11 mouse cellular contexts compared by ENCODE assay signal in the genomic region with DNA sequence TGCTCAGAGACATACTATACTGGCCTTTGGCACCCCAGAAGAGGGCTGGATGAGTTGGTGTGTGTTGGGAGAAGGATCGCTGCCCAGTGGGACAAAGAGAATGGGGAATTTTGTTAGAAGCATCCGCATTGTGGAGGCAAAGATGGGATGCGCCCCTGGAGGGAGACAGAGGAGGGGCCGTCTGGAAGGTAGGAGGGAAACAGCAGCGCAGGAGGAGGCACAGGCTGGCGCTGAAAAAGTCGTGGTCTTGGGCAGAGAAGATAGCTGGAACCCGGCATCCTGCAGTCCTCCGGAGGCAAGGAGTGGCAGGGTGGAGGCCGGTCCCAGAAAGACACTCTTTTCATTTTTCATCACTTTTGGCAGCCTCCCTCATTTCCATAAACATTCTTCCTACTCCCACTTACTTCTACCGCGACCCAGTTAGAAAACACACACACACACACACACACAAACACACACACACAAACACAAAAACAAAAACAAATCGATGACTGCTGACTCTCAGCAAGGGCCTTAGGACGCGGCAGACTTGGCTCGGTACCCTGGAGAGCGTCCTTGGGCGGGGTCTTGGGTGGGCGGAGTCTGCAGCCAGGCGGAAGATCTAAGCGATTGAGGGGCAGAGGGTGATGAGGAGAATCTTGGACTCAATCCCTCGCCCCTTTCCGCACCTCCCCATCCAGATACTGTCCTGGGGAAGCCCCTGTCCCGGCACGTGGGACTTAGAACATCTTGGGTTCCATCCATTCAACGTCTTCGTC. TPM values are rescaled to one million over a fixed set of nuclear protein-coding genes. Genes with fewer than 3 reads are reported as not detected.
DNase-seq lines count a peak whose midpoint lies in the region; ATAC-seq and TF ChIP-seq lines count a peak whose summit lies in the region.
"Had no signal": no experiment of that assay in that cellular context is flagged by ENCODE, and none has a peak within 500 bp of the region (broad histone marks: within the 10 kb centered on the region; RNA-seq: fewer than 3 reads in every experiment).

No protein-coding gene starts in this region.

- H3K9ac ChIP-seq in ES-E14 (ENCODE audit: insufficient read depth, low read depth, low read length, poor library complexity, severe bottlenecking), result no peak overlapping the region
- H3K9ac ChIP-seq in embryonic facial prominence, embryonic 14.5 days (ENCODE audit: low read depth, low read length), result no peak overlapping the region
- H3K9ac ChIP-seq in heart, embryonic 12.5 days, result no peak overlapping the region
- H3K9ac ChIP-seq: liver, embryonic 14.5 days had no signal

- no peak overlapping the region for H3K4me3 ChIP-seq in left cerebral cortex, adult 2 months
- H3K4me3 ChIP-seq in ES-E14 (ENCODE audit: insufficient read depth in 1 of 2, low read depth in 1 of 2, low read length in 2 of 2, poor library complexity in 1 of 2, severe bottlenecking in 1 of 2), result no peak overlapping the region
- no peak overlapping the region for H3K4me3 ChIP-seq in embryonic facial prominence, embryonic 14.5 days (ENCODE audit: low read depth, low read length)
- no peak overlapping the region for H3K4me3 ChIP-seq in heart, embryonic 12.5 days

- peaks cover 0 to 13% of the 10 kb centered on the region in 2 experiments; a peak in 1 of 4 replicates for H3K4me1 ChIP-seq in ES-E14 (ENCODE audit: control insufficient read depth in 2 of 2, insufficient read depth in 2 of 2, low read length in 2 of 2, poor library complexity in 1 of 2)
- no peaks in the 10 kb centered on the region for H3K4me1 ChIP-seq in embryonic facial prominence, embryonic 14.5 days (ENCODE audit: control insufficient read depth, insufficient read depth, low read length)
- peaks cover 23% of the 10 kb centered on the region for H3K4me1 ChIP-seq in heart, embryonic 12.5 days (replicated peaks)

- DNase-seq in left cerebral cortex, adult 2 months (ENCODE audit: extremely low spot score in 1 of 2, low spot score in 2 of 2), result no peak
- no peak for DNase-seq in left cerebral cortex, adult 11 months (ENCODE audit: low spot score)
- DNase-seq in ES-E14 (ENCODE audit: low read depth, low spot score), result peak; percentile 55
- peak; percentile 40 for DNase-seq in embryonic facial prominence, embryonic 14.5 days (ENCODE audit: low spot score)
- DNase-seq in kidney, adult 8-10 months, result no peak
- no peak for DNase-seq in yolk sac, embryonic 10.5 days (ENCODE audit: low spot score)

- in situ Hi-C loops in ES-E14 (cut with MboI; ENCODE audit: low sequenced_read_pairs in 2 of 2, unreplicated experiment in 2 of 2), result no loop called here

- H3K36me3 ChIP-seq in ES-E14 (ENCODE audit: control insufficient read depth, insufficient read depth, low read length, poor library complexity, severe bottlenecking), result no peaks in the 10 kb centered on the region; the same call in 1 of the 2 replicates
- H3K36me3 ChIP-seq in embryonic facial prominence, embryonic 14.5 days (ENCODE audit: control insufficient read depth, insufficient read depth, low read length), result no peaks in the 10 kb centered on the region
- no peaks in the 10 kb centered on the region for H3K36me3 ChIP-seq in heart, embryonic 12.5 days

- no peak for ATAC-seq in embryonic facial prominence, embryonic 14.5 days (ENCODE audit: low read depth)
- peak; percentile 35; the same call in 1 of the 2 replicates for ATAC-seq in megakaryocyte progenitor cell, adult 5-6 weeks (replicated peaks; ENCODE audit: poor library complexity)
- ATAC-seq in heart, embryonic 12.5 days (ENCODE audit: insufficient number of reproducible peaks, low FRiP score), result no peak
- ATAC-seq: Patski had no signal

- intact Hi-C loops in left cerebral cortex, adult 2 months (cut with DNase I), result no loop called here

- H3K4me2 ChIP-seq in embryonic facial prominence, embryonic 14.5 days (ENCODE audit: low read depth, low read length), result no peak overlapping the region
- no peak overlapping the region for H3K4me2 ChIP-seq in heart, embryonic 12.5 days

- H3K27me3 ChIP-seq in embryonic facial prominence, embryonic 14.5 days (replicated peaks; ENCODE audit: control insufficient read depth, insufficient read depth, low read length), result peaks cover 8% of the 10 kb centered on the region; the same call in 1 of the 2 replicates
- peaks cover 68% of the 10 kb centered on the region for H3K27me3 ChIP-seq in heart, embryonic 12.5 days (replicated peaks)

- TF ChIP-seq CTCF in left cerebral cortex, adult 2 months (IDR thresholded peaks at IDR 0.05), result peak; percentile 4; the same call in 1 of the 2 replicates

- 5% methylated on average over 27 of the region's 27 CpGs for WGBS in embryonic facial prominence, embryonic 14.5 days
- WGBS in heart, embryonic 12.5 days, result 5% methylated on average over 27 of the region's 27 CpGs

- H3K9me3 ChIP-seq in ES-E14 (ENCODE audit: control insufficient read depth, insufficient read depth, low read depth, low read length), result no peaks in the 10 kb centered on the region
- H3K9me3 ChIP-seq in embryonic facial prominence, embryonic 14.5 days (ENCODE audit: control insufficient read depth, low read length), result no peaks in the 10 kb centered on the region
- no peaks in the 10 kb centered on the region for H3K9me3 ChIP-seq in heart, embryonic 12.5 days (replicated peaks)

- H3K27ac ChIP-seq in left cerebral cortex, adult 2 months, result peak overlapping the region; percentile 13
- H3K27ac ChIP-seq in ES-E14 (ENCODE audit: insufficient read depth, low read depth, low read length, poor library complexity, severe bottlenecking), result no peak overlapping the region
- no peak overlapping the region for H3K27ac ChIP-seq in embryonic facial prominence, embryonic 14.5 days (replicated peaks; ENCODE audit: low read depth, low read length)
- no peak overlapping the region for H3K27ac ChIP-seq in heart, embryonic 12.5 days (ENCODE audit: poor library complexity, severe bottlenecking)
- H3K27ac ChIP-seq: liver, embryonic 14.5 days had no signal

TF ChIP-seq in ES-E14, 5 proteins besides CTCF, POLR2A, EP300 and RAD21:
- no peak for TF ChIP-seq ZNF384 (IDR thresholded peaks at IDR 0.05; ENCODE audit: low read depth, low read length)
- no peak for TF ChIP-seq MAFK (IDR thresholded peaks at IDR 0.05; ENCODE audit: insufficient read depth, low read depth, low read length)
- TF ChIP-seq CHD2 (IDR thresholded peaks at IDR 0.05; ENCODE audit: low read depth, low read length), result no peak
- TF ChIP-seq HCFC1 (IDR thresholded peaks at IDR 0.05; ENCODE audit: borderline replicate concordance, insufficient read depth, low read length), result no peak
- TF ChIP-seq ZC3H11A (IDR thresholded peaks at IDR 0.05; ENCODE audit: borderline replicate concordance, low read depth, low read length), result no peak

RNA-seq across cellular contexts. Expression of a gene that starts 2.3 kb away (rescaled TPM):
- total RNA-seq in left cerebral cortex, adult 2 months (2021), result 100 to 1,000 TPM; 372 to 375 TPM
- 6.2 and 12.4 TPM in 2 replicates for total RNA-seq in ES-E14 (2012; rRNA removed)
- polyA plus RNA-seq in embryonic facial prominence, embryonic 14.5 days (2014; fragmentation: Nextera tagmentation; extraction: Ambion mirVana), result 32.1 and 33.0 TPM in 2 replicates
- total RNA-seq in megakaryocyte progenitor cell, adult 5-6 weeks (2015), result 24.1 and 25.6 TPM in 2 replicates
- total RNA-seq in megakaryocyte progenitor cell, adult 5-6 weeks (2017), result 30.8 and 30.9 TPM in 2 replicates
- 3.2 and 6.2 TPM in 2 replicates for polyA plus RNA-seq in heart, embryonic 12.5 days (2016; fragmentation: Nextera tagmentation; extraction: Ambion mirVana)

RNA-seq across cellular contexts. Expression of a gene that starts 8.5 kb away (rescaled TPM):
- total RNA-seq in left cerebral cortex, adult 2 months (2021), result 1 to 10 TPM; 1.6 to 3.4 TPM
- total RNA-seq in ES-E14 (2012; rRNA removed), result not detected in 2 replicates
- polyA plus RNA-seq in embryonic facial prominence, embryonic 14.5 days (2014; fragmentation: Nextera tagmentation; extraction: Ambion mirVana), result not detected in 2 replicates
- total RNA-seq in megakaryocyte progenitor cell, adult 5-6 weeks (2015), result not detected in 2 replicates
- not detected in 2 replicates for total RNA-seq in megakaryocyte progenitor cell, adult 5-6 weeks (2017)
- 0.74 and 2.9 TPM in 2 replicates for polyA plus RNA-seq in heart, embryonic 12.5 days (2016; fragmentation: Nextera tagmentation; extraction: Ambion mirVana)
- total RNA-seq: heart, postnatal 25 days had no signal
- polyA plus RNA-seq: liver, embryonic 14.5 days had no signal

Comparison
In these comparisons a context has a peak if more than half of its experiments do, and no peak if none do; other contexts are left out.
1. DNase-seq: peak in ES-E14 (single experiment) and embryonic facial prominence, embryonic 14.5 days (single experiment); none in left cerebral cortex, adult 2 months (0 of 2), left cerebral cortex, adult 11 months (single experiment), kidney, adult 8-10 months (0 of 2) and yolk sac, embryonic 10.5 days (single experiment).
2. RNA of a gene that starts 2.3 kb away (total RNA-seq): 372 to 375 TPM in left cerebral cortex, adult 2 months; 24.1 to 30.9 TPM in megakaryocyte progenitor cell, adult 5-6 weeks and 6.2 to 12.4 TPM in ES-E14; every median in the first group is over 10 times any median in the second.